Mouse (Mus musculus): ENCODE data around the gene Gm10320. TPM values are rescaled to one million over a fixed set of nuclear protein-coding genes. Genes with fewer than 3 reads are reported as not detected.

The Gm10320 gene
- polyA plus RNA-seq, 1 experiment from 2014 or later: 0.59 TPM

- 77% methylated on average over 4 of the region's 4 CpGs for WGBS
- ATAC-seq (ENCODE audit: low read depth): no peak
Measured at GRCm38 (mm10) chr13:98461467-98461866, 30.3 kb downstream of the Gm10320 start.

GRCm38 (mm10) chr13:98456398-98456797 lies 35.4 kb downstream of the Gm10320 start:
- 77% methylated on average over 2 of the region's 2 CpGs for WGBS

More at GRCm38 (mm10) chr13:98461467-98461866, 30.3 kb downstream of the Gm10320 start:
- no peak overlapping the region for H3K27ac ChIP-seq (ENCODE audit: low read depth, low read length)
- H3K9me3 ChIP-seq (ENCODE audit: control insufficient read depth, low read length): no peaks in the 10 kb centered on the region
- no peak overlapping the region for H3K4me3 ChIP-seq (ENCODE audit: low read depth, low read length)
- no peaks in the 10 kb centered on the region for H3K36me3 ChIP-seq (ENCODE audit: control insufficient read depth, insufficient read depth, low read length)
- no peaks in the 10 kb centered on the region for H3K4me1 ChIP-seq (ENCODE audit: control insufficient read depth, insufficient read depth, low read length)
- H3K27me3 ChIP-seq (ENCODE audit: control insufficient read depth, insufficient read depth, low read length): no peaks in the 10 kb centered on the region
- no peak overlapping the region for H3K9ac ChIP-seq (replicated peaks; ENCODE audit: low read depth, low read length)
- no peak overlapping the region for H3K4me2 ChIP-seq (ENCODE audit: low read depth, low read length)

GRCm38 (mm10) chr13:98455646-98456045 lies 36.2 kb downstream of the Gm10320 start:
- Histone ChIP-seq H3K4me2 (ENCODE audit: low read depth, low read length) (no peak overlapping the region), H3K4me3 (ENCODE audit: low read depth, low read length) (no peak overlapping the region), H3K36me3 (ENCODE audit: control insufficient read depth, insufficient read depth, low read length) (no peaks in the 10 kb centered on the region), H3K27me3 (ENCODE audit: control insufficient read depth, insufficient read depth, low read length) (no peaks in the 10 kb centered on the region), H3K4me1 (ENCODE audit: control insufficient read depth, insufficient read depth, low read length) (no peaks in the 10 kb centered on the region), H3K27ac (ENCODE audit: low read depth, low read length) (no peak overlapping the region), H3K9ac (replicated peaks; ENCODE audit: low read depth, low read length) (no peak overlapping the region), H3K9me3 (ENCODE audit: control insufficient read depth, low read length) (peaks cover 2% of the 10 kb centered on the region; the same call in 1 of the 2 replicates)
- ATAC-seq (ENCODE audit: low read depth): no peak
- WGBS: 87% methylated on average over 10 of the region's 10 CpGs

More at GRCm38 (mm10) chr13:98456398-98456797, 35.4 kb downstream of the Gm10320 start:
- Histone ChIP-seq H3K9me3 (ENCODE audit: control insufficient read depth, low read length) (peaks cover 2% of the 10 kb centered on the region; the same call in 1 of the 2 replicates), H3K27me3 (ENCODE audit: control insufficient read depth, insufficient read depth, low read length) (no peaks in the 10 kb centered on the region), H3K4me3 (ENCODE audit: low read depth, low read length) (no peak overlapping the region), H3K4me2 (ENCODE audit: low read depth, low read length) (no peak overlapping the region), H3K9ac (replicated peaks; ENCODE audit: low read depth, low read length) (no peak overlapping the region), H3K36me3 (ENCODE audit: control insufficient read depth, insufficient read depth, low read length) (no peaks in the 10 kb centered on the region), H3K27ac (ENCODE audit: low read depth, low read length) (no peak overlapping the region), H3K4me1 (ENCODE audit: control insufficient read depth, insufficient read depth, low read length) (no peaks in the 10 kb centered on the region)
- no peak for ATAC-seq (ENCODE audit: low read depth)

GRCm38 (mm10) chr13:98454224-98454967 lies 37.4 kb downstream of the Gm10320 start:
- no peak for ATAC-seq (ENCODE audit: low read depth)
- WGBS: 75% methylated on average over 12 of the region's 12 CpGs
- H3K9ac ChIP-seq (replicated peaks; ENCODE audit: low read depth, low read length): no peak overlapping the region
- peaks cover 2% of the 10 kb centered on the region; the same call in 1 of the 2 replicates for H3K9me3 ChIP-seq (ENCODE audit: control insufficient read depth, low read length)
- H3K4me3 ChIP-seq (ENCODE audit: low read depth, low read length): no peak overlapping the region
- H3K4me1 ChIP-seq (ENCODE audit: control insufficient read depth, insufficient read depth, low read length): no peaks in the 10 kb centered on the region
- no peaks in the 10 kb centered on the region for H3K36me3 ChIP-seq (ENCODE audit: control insufficient read depth, insufficient read depth, low read length)
- H3K27ac ChIP-seq (ENCODE audit: low read depth, low read length): no peak overlapping the region
- no peak overlapping the region for H3K4me2 ChIP-seq (ENCODE audit: low read depth, low read length)
- no peaks in the 10 kb centered on the region for H3K27me3 ChIP-seq (ENCODE audit: control insufficient read depth, insufficient read depth, low read length)

GRCm38 (mm10) chr13:98453146-98453545 lies 38.7 kb downstream of the Gm10320 start:
- ATAC-seq (ENCODE audit: low read depth): no peak
- no peak overlapping the region for H3K27ac ChIP-seq (ENCODE audit: low read depth, low read length)
- 74% methylated on average over 4 of the region's 4 CpGs for WGBS

GRCm38 (mm10) chr13:98448696-98449095 lies 43.1 kb downstream of the Gm10320 start:
- H3K9ac ChIP-seq (replicated peaks; ENCODE audit: low read depth, low read length): no peak overlapping the region
- no peaks in the 10 kb centered on the region for H3K4me1 ChIP-seq (ENCODE audit: control insufficient read depth, insufficient read depth, low read length)
- no peak for ATAC-seq (ENCODE audit: low read depth)
- H3K4me3 ChIP-seq (ENCODE audit: low read depth, low read length): no peak overlapping the region
- H3K9me3 ChIP-seq (ENCODE audit: control insufficient read depth, low read length): peaks cover 2% of the 10 kb centered on the region; the same call in 1 of the 2 replicates
- no peak overlapping the region for H3K27ac ChIP-seq (ENCODE audit: low read depth, low read length)
- no peaks in the 10 kb centered on the region for H3K36me3 ChIP-seq (ENCODE audit: control insufficient read depth, insufficient read depth, low read length)
- H3K27me3 ChIP-seq (ENCODE audit: control insufficient read depth, insufficient read depth, low read length): no peaks in the 10 kb centered on the region
- H3K4me2 ChIP-seq (ENCODE audit: low read depth, low read length): no peak overlapping the region

More at GRCm38 (mm10) chr13:98453146-98453545, 38.7 kb downstream of the Gm10320 start:
- Histone ChIP-seq H3K27me3 (ENCODE audit: control insufficient read depth, insufficient read depth, low read length) (no peaks in the 10 kb centered on the region), H3K4me2 (ENCODE audit: low read depth, low read length) (no peak overlapping the region), H3K9me3 (ENCODE audit: control insufficient read depth, low read length) (peaks cover 2% of the 10 kb centered on the region; the same call in 1 of the 2 replicates), H3K4me3 (ENCODE audit: low read depth, low read length) (no peak overlapping the region), H3K9ac (replicated peaks; ENCODE audit: low read depth, low read length) (no peak overlapping the region), H3K36me3 (ENCODE audit: control insufficient read depth, insufficient read depth, low read length) (no peaks in the 10 kb centered on the region), H3K4me1 (ENCODE audit: control insufficient read depth, insufficient read depth, low read length) (no peaks in the 10 kb centered on the region)

GRCm38 (mm10) chr13:98447741-98448140 lies 44.1 kb downstream of the Gm10320 start:
- 88% methylated on average over 6 of the region's 6 CpGs for WGBS
- Histone ChIP-seq H3K27ac (ENCODE audit: low read depth, low read length) (no peak overlapping the region), H3K9ac (replicated peaks; ENCODE audit: low read depth, low read length) (no peak overlapping the region), H3K36me3 (ENCODE audit: control insufficient read depth, insufficient read depth, low read length) (no peaks in the 10 kb centered on the region), H3K4me3 (ENCODE audit: low read depth, low read length) (no peak overlapping the region), H3K4me1 (ENCODE audit: control insufficient read depth, insufficient read depth, low read length) (no peaks in the 10 kb centered on the region), H3K27me3 (ENCODE audit: control insufficient read depth, insufficient read depth, low read length) (no peaks in the 10 kb centered on the region), H3K9me3 (ENCODE audit: control insufficient read depth, low read length) (peaks cover 2% of the 10 kb centered on the region; the same call in 1 of the 2 replicates), H3K4me2 (ENCODE audit: low read depth, low read length) (no peak overlapping the region)
- ATAC-seq (ENCODE audit: low read depth): no peak

GRCm38 (mm10) chr13:98445391-98446125 lies 46.2 kb downstream of the Gm10320 start:
- no peaks in the 10 kb centered on the region for H3K27me3 ChIP-seq (ENCODE audit: control insufficient read depth, insufficient read depth, low read length)
- no peak overlapping the region for H3K4me2 ChIP-seq (ENCODE audit: low read depth, low read length)
- H3K36me3 ChIP-seq (ENCODE audit: control insufficient read depth, insufficient read depth, low read length): no peaks in the 10 kb centered on the region
- H3K4me3 ChIP-seq (ENCODE audit: low read depth, low read length): no peak overlapping the region
- no peak overlapping the region for H3K9ac ChIP-seq (replicated peaks; ENCODE audit: low read depth, low read length)
- no peaks in the 10 kb centered on the region for H3K9me3 ChIP-seq (ENCODE audit: control insufficient read depth, low read length)
- H3K27ac ChIP-seq (ENCODE audit: low read depth, low read length): no peak overlapping the region
- ATAC-seq (ENCODE audit: low read depth): no peak
- no peaks in the 10 kb centered on the region for H3K4me1 ChIP-seq (ENCODE audit: control insufficient read depth, insufficient read depth, low read length)
- 79% methylated on average over 7 of the region's 7 CpGs for WGBS

GRCm38 (mm10) chr13:98441001-98441400 lies 50.8 kb downstream of the Gm10320 start:
- Histone ChIP-seq H3K36me3 (ENCODE audit: control insufficient read depth, insufficient read depth, low read length) (no peaks in the 10 kb centered on the region), H3K4me2 (ENCODE audit: low read depth, low read length) (no peak overlapping the region), H3K4me3 (ENCODE audit: low read depth, low read length) (no peak overlapping the region), H3K9ac (replicated peaks; ENCODE audit: low read depth, low read length) (no peak overlapping the region), H3K4me1 (ENCODE audit: control insufficient read depth, insufficient read depth, low read length) (no peaks in the 10 kb centered on the region), H3K27me3 (ENCODE audit: control insufficient read depth, insufficient read depth, low read length) (no peaks in the 10 kb centered on the region), H3K9me3 (ENCODE audit: control insufficient read depth, low read length) (no peaks in the 10 kb centered on the region), H3K27ac (ENCODE audit: low read depth, low read length) (no peak overlapping the region)
- WGBS: 84% methylated on average over 4 of the region's 4 CpGs
- ATAC-seq (ENCODE audit: low read depth): no peak

Measured in neural tube, embryonic 14.5 days (tissue).